Mouse (Mus musculus): ENCODE measurements at regions not wholly inside any gene's neighbourhood (a gene's known extent, or its start where the extent isn't known, plus 50 kb on each side); places are given as distances from the start of the nearest gene placed in this dataset.

DNA sequence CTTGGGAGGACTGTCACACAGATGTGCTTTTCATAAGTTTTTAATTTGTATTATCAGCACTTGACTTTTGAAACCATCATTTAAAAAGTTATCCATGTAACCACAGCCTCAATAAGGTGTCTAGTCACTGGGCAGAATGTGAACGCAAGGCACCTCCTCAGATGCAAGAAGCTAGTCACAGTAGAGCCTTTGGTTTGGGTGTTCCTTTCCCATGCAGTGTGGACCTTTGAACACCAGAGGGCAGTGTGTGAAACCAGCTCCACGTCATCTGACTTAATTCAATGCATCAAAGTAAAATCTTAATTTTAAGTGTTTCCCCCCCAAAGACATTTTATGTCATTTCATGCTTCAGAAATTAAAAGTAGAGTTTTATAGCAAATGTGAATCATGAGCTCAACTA, 166.2 kb upstream of the Nabp1 start:
- DNase-seq (ENCODE audit: low spot score), result peak; percentile 36

- DNase-seq (ENCODE audit: low spot score), result no peak
These were observed 165.4 kb upstream of the Nabp1 start for GRCm38 (mm10) chr1:51643640-51644039.

- no peak for DNase-seq (ENCODE audit: low spot score)
These were observed 160.5 kb upstream of the Nabp1 start for GRCm38 (mm10) chr1:51638519-51639302.

DNA sequence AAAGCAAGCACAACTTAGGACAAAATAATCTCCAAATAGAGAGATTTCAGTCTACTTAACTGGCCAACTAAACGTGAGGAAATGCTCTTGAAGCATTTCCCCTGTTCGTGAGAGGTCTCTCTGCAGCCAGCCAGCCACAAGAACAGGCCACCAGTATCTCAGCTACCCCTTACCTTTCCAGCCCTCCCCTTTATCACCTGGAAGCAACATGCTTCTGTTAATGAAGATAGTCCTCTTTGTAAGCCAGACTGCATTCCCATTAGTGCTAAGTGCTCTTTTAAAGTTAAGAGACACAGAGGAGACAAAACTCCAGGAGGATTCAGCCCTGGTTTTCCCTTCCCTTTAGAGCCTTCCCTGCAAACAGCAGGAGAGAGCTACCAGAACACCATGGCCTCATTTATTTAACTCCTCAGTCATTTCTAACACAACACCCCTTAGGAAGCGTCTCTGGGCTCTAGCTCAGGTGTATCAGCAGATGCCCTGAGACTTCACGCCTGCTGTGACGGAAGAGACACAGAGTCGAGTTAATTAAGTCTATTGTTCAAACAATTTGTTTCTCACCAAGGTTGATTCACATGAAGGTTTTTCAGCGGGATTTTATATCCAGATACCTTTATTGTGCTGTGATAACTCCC, 157.8 kb upstream of the Nabp1 start:
- no peak for DNase-seq (ENCODE audit: low spot score)

GRCm38 (mm10) chr1:51633795-51634194, 155.6 kb upstream of the Nabp1 start:
- no peak for DNase-seq (ENCODE audit: low spot score)

- no peak for DNase-seq (ENCODE audit: low spot score)
These were observed 154.6 kb upstream of the Nabp1 start for GRCm38 (mm10) chr1:51632851-51633250.

GRCm38 (mm10) chr1:51629848-51630247, 151.6 kb upstream of the Nabp1 start:
- DNase-seq (ENCODE audit: low spot score), result no peak

GRCm38 (mm10) chr1:51628137-51628793, 150.0 kb upstream of the Nabp1 start:
- no peak for DNase-seq (ENCODE audit: low spot score)

GRCm38 (mm10) chr1:51626303-51626702, 148.1 kb upstream of the Nabp1 start:
- no peak for DNase-seq (ENCODE audit: low spot score)

DNA sequence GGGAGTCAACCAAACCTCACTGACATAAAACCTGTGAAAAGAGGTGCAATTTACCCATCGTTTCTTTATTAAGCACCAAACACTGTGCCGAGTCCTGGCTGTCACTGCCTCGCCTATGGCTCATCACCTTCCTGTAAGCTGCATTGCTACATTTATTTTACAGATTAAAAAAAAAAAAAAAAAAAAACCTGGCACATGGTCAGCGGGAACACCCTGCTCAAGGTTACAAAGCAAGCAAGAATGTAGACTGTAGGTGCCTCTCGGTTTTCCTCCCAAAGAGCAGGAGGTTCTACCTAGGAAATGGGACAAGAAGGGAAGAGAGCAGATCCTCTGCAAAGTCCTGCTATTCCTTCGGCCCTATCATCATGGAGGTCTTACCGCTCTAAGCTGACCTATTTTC, 146.9 kb upstream of the Nabp1 start:
- DNase-seq (ENCODE audit: low spot score), result no peak

DNA sequence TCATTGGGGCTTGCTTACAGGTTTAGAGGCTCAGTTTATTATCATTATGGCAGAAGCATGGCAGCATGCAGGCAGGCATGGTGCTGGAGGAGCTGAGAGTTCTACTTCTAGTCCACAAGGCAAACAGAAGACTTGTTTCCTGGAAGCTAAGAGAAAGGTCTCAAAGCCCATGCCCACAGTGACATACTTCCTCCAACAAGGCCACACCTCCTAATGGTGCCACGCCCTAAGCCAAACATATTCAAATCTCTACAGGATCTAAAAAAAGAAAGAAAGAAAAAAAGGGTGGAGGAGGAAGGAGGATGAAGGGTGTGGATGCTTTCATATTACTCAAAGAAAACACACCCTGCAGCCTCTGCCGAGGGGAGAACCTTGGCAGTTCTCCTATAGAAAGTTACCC, 146.3 kb upstream of the Nabp1 start:
- DNase-seq (ENCODE audit: low spot score), result no peak

DNA sequence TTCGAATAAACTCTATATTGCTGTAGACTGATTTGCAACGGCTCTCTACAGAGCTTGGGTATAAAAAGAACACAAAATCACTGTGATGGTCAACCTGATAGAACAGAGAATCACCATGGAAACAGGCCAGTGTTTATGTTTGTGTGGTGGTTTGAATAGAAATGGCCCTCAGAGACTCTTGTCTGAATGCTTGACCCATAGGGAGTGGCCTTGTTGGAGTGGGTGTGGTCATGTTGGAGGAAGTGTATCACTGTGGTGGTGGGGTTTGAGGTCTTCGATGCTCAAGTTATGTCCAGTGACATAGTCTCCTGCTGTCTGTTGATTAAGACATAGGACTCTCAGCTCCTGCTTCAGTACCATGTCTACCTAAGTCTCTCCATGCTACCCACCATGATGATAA, 144.8 kb upstream of the Nabp1 start:
- no peak for DNase-seq (ENCODE audit: low spot score)

DNA sequence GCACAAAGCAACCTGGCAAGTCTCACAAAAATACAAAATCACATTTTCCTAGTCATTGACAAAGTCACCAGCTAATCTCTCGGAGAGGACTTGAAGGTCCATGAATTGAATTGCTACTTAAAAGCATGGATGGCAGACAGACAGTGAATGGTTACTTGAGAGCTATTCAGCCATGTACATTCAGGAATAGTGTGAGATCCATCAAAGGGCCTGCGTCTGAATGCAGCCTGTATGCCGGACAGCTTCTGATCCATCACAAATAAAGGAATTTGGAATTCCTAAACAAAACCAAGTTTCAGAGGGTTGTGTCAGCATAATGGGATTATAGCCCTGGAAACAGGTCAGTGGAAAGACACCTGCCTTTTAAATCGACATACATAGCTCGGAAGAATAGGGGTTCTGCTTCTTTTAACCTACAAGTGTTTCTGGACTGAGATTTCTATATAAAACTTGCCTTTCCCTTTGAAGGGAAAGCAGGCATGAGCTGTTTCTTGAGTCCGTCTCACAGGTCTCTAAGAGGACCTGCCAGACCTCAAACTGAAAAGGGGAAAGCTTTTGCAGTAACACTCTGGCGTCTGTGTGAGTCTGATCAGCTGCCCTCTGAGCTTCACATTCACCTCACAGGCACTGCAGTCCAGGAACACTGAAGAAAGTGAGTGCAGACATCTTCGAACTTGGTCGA, 144.1 kb upstream of the Nabp1 start:
- no peak for DNase-seq (ENCODE audit: low spot score)

DNA sequence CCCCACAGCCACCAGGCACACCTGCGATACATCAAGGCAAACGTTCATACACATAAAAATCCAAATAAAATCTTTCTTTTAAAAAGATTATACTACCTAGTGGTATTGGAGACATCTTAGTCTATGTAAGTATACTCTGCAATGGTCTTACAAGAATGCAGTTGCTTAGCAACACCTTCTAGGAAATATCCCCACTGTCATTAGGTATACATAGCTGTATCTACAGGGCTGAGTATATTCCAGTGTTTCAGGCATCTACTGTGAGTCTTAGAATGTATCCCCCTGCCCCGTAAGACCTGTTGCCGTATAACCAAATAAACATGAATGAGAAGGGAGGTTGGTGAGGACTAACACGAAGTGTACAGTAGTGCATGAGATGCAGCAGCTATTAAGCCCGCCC, 142.8 kb upstream of the Nabp1 start:
- DNase-seq (ENCODE audit: low spot score), result no peak

DNA sequence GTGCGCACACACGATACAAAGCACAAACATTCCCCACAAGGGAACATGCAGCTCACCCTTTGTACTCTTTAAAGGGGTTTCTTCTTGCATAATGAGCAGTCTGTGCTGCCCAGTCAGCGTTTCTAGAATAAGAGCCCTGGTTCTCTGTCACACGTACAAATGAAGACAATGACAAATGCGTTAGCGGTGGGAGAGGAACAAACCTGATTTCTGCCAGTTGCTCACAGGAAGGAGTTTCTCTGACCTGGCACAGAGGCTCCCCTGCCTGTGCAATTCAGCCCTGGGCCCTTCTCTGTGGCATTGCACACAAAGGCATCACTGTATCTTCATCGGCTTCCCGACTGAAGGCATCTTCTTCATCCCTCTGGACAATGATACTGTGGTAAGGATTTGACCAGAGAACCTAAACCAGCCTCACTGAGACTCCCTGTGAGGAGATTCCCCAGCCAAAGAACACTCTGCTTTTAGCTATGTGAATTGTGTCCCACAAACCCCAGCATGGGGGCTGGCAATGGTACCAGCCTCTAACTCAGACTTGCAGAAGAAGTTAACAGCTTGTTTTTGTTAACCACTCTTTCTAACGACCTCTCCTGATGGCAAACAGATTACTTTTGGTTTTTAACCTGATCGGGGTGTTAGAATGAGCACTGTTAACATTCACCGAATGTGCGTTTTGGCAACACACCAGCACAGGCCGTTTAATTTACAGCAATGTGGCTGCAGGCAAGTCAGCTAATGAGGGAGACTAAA, 139.5 kb upstream of the Nabp1 start:
- DNase-seq (ENCODE audit: low spot score), result no peak

DNA sequence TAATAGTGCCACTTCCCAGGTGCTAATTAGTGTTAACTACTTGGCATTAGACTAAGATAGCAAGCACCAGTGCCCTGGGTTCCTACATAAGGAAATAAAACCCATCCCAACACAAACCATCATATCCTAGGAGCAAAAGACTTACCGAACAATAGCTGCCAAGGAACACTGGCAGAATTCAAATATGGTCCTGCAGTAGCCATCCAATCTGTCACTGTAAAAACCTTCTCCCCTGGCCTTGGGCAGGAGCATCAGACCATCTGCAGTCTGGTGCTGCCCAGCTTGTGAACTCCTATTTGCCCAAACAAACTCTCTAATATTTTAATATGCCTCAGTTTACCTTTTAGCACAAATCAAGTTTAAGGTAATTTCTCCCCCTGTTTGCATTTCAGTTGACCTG, 137.9 kb upstream of the Nabp1 start:
- no peak for DNase-seq (ENCODE audit: low spot score)

DNA sequence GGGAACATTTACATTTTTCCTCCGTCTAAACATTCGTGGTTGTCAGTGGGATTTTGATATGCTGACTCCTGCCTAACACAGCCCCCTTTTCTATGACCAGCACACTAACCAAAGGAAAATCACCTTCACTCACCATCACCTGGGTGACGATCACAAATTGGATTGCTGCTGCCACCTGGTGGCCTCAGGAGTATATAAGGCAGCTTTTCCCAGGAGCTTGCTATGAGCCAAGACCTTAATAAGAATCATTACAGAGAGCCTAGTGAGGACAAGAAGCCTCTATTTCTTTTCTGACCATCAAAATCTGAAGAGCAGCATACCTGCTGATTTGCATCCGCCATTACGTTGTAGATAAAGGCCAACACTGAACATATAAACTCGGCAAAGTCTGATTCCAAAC, 137.3 kb upstream of the Nabp1 start:
- no peak for DNase-seq (ENCODE audit: low spot score)

GRCm38 (mm10) chr1:51614700-51615099, 136.5 kb upstream of the Nabp1 start:
- DNase-seq (ENCODE audit: low spot score), result no peak

- no peak for DNase-seq (ENCODE audit: low spot score)
These were observed 131.1 kb upstream of the Nabp1 start for GRCm38 (mm10) chr1:51609295-51609694.

- no peak for DNase-seq (ENCODE audit: low spot score)
These were observed 129.2 kb upstream of the Nabp1 start for GRCm38 (mm10) chr1:51607437-51607855.

- DNase-seq (ENCODE audit: low spot score), result no peak
These were observed 123.8 kb upstream of the Nabp1 start for GRCm38 (mm10) chr1:51602071-51602470.

- no peak for DNase-seq (ENCODE audit: low spot score)
These were observed 122.2 kb upstream of the Nabp1 start for GRCm38 (mm10) chr1:51600425-51600824.
